Mouse (Mus musculus) heart, adult 2 months (tissue): ENCODE measurements at regions not wholly inside any gene's neighbourhood (a gene's known extent, or its start where the extent isn't known, plus 50 kb on each side); places are given as distances from the start of the nearest gene placed in this dataset.

Experiments
- DNase-seq, 2 experiments: peaks; one replicate each; pipeline ENCODE4 v3.0.0; 2021
- H3K27ac ChIP-seq: fragments of 200-600 bp; 2 replicates; pipeline ENCODE4 v1.8.1; 2022
- H3K27me3 ChIP-seq: fragments of 200-500 bp; 2 replicates; pipeline ENCODE4 v1.6.1; 2012; ENCODE audit warnings: mild to moderate bottlenecking, low read length, inconsistent platforms, mixed read lengths; ENCODE audit not compliant: control insufficient read depth, insufficient read depth
- H3K36me3 ChIP-seq: fragments of 200-500 bp; 2 replicates; pipeline ENCODE4 v1.6.1; 2012; ENCODE audit warnings: low read length, inconsistent platforms; ENCODE audit not compliant: control insufficient read depth, insufficient read depth
- H3K4me1 ChIP-seq: fragments of 200-500 bp; 2 replicates; pipeline ENCODE4 v1.6.1; 2011; ENCODE audit warnings: low read length; ENCODE audit not compliant: control insufficient read depth, insufficient read depth
- H3K4me3 ChIP-seq: fragments of 200-600 bp; 2 replicates; pipeline ENCODE4 v1.8.1; 2022
- H3K79me2 ChIP-seq: fragments of 200-500 bp; replicated peaks from 2 replicates; pipeline ENCODE4 v1.6.1; 2012; ENCODE audit warnings: mild to moderate bottlenecking, inconsistent platforms, low read length, moderate library complexity, mixed read lengths; ENCODE audit not compliant: control insufficient read depth, insufficient read depth
- H3K9ac ChIP-seq: fragments of 200-500 bp; 2 replicates; pipeline ENCODE4 v1.6.1; 2012; ENCODE audit warnings: low read depth, mild to moderate bottlenecking, control low read depth, inconsistent platforms, low read length, mixed read lengths
- CTCF ChIP-seq: fragments of 200-600 bp; IDR thresholded peaks from 2 replicates; pipeline ENCODE4 v1.8.1; 2022; ENCODE audit warnings: antibody characterized with exemption, mild to moderate bottlenecking, moderate library complexity
- EP300 ChIP-seq: fragments of 200-500 bp; IDR thresholded peaks from 2 replicates; pipeline ENCODE4 v1.6.1; 2011; ENCODE audit warnings: low read depth, low read length, control low read depth; ENCODE audit not compliant: insufficient read depth
- POLR2A ChIP-seq: fragments of 200-500 bp; IDR thresholded peaks from 2 replicates; pipeline ENCODE4 v1.6.1; 2011; ENCODE audit warnings: mild to moderate bottlenecking, low read depth, low read length, control low read depth; ENCODE audit not compliant: insufficient read depth
- WGBS: fragments of 180-500 bp; shearing (Covaris S2); methylation state at CpG from one replicate; pipeline ENCODE4 v1.1.7; 2018; 5-methylcytosine and 5-hydroxymethylcytosine counted together
- intact Hi-C: fragments of 180-260 bp; cut with DNase I; formaldehyde crosslinking; loops from one replicate; pipeline ENCODE4 v1.15.1; 2025

- no peaks in the 10 kb centered on the region for H3K79me2 ChIP-seq
- H3K27me3 ChIP-seq = no peaks in the 10 kb centered on the region
- intact Hi-C loops = no loop called here
- H3K4me3 ChIP-seq = no peak overlapping the region
- H3K9ac ChIP-seq = no peak overlapping the region
- TF ChIP-seq CTCF (no peak), EP300 (no peak)
- H3K4me1 ChIP-seq = peaks cover 13% of the 10 kb centered on the region
- H3K27ac ChIP-seq = no peak overlapping the region
- no peak for DNase-seq
- H3K36me3 ChIP-seq = no peaks in the 10 kb centered on the region
- WGBS = 100% methylated on average over 1 of the region's 1 CpGs
These were observed 77.1 kb upstream of the Mrps10 start for GRCm38 (mm10) chr17:47291558-47291957.

- TF ChIP-seq CTCF (no peak), EP300 (no peak), POLR2A (no peak)
- H3K27ac ChIP-seq = no peak overlapping the region
- whole genome bisulfite sequencing = 89% methylated on average over 10 of the region's 10 CpGs
- intact Hi-C loops = no loop called here
- H3K4me3 ChIP-seq = no peak overlapping the region
- no peak overlapping the region for H3K9ac ChIP-seq
- DNase-seq = no peak
- H3K36me3 ChIP-seq = no peaks in the 10 kb centered on the region
- H3K27me3 ChIP-seq = no peaks in the 10 kb centered on the region
- H3K79me2 ChIP-seq = no peaks in the 10 kb centered on the region
- no peaks in the 10 kb centered on the region for H3K4me1 ChIP-seq
These were observed 83.1 kb upstream of the Mrps10 start for GRCm38 (mm10) chr17:47285616-47286015.

GRCm38 (mm10) chr17:47284236-47284635 lies 84.5 kb upstream of the Mrps10 start:
- Histone ChIP-seq H3K4me3 (no peak overlapping the region), H3K27ac (no peak overlapping the region)
- TF ChIP-seq EP300 (no peak), CTCF (no peak), POLR2A (no peak)

GRCm38 (mm10) chr17:47283158-47283557 lies 85.5 kb upstream of the Mrps10 start:
- Histone ChIP-seq H3K4me1 (no peaks in the 10 kb centered on the region), H3K4me3 (no peak overlapping the region), H3K27me3 (no peaks in the 10 kb centered on the region), H3K79me2 (no peaks in the 10 kb centered on the region), H3K36me3 (no peaks in the 10 kb centered on the region), H3K27ac (no peak overlapping the region), H3K9ac (no peak overlapping the region)
- intact Hi-C loops = no loop called here
- TF ChIP-seq POLR2A = no peak
- no peak for TF ChIP-seq EP300
- no peak for DNase-seq
- 54% methylated on average over 4 of the region's 4 CpGs for WGBS

More at GRCm38 (mm10) chr17:47284236-47284635, 84.5 kb upstream of the Mrps10 start:
- WGBS = 86% methylated on average over 11 of the region's 11 CpGs
- intact Hi-C loops = no loop called here
- Histone ChIP-seq H3K9ac (no peak overlapping the region), H3K27me3 (no peaks in the 10 kb centered on the region), H3K36me3 (no peaks in the 10 kb centered on the region), H3K79me2 (no peaks in the 10 kb centered on the region), H3K4me1 (no peaks in the 10 kb centered on the region)
- DNase-seq = no peak

- 38% methylated on average over 3 of the region's 3 CpGs for WGBS
These were observed 86.2 kb upstream of the Mrps10 start for GRCm38 (mm10) chr17:47282476-47282875.

GRCm38 (mm10) chr17:47277890-47278289 lies 90.8 kb upstream of the Mrps10 start:
- intact Hi-C loops = no loop called here
- H3K27me3 ChIP-seq = no peaks in the 10 kb centered on the region
- no peak for DNase-seq

More at GRCm38 (mm10) chr17:47282476-47282875, 86.2 kb upstream of the Mrps10 start:
- no peak for DNase-seq
- intact Hi-C loops = no loop called here
- Histone ChIP-seq H3K9ac (no peak overlapping the region), H3K27me3 (no peaks in the 10 kb centered on the region), H3K79me2 (no peaks in the 10 kb centered on the region), H3K4me3 (no peak overlapping the region), H3K36me3 (no peaks in the 10 kb centered on the region), H3K4me1 (no peaks in the 10 kb centered on the region), H3K27ac (no peak overlapping the region)
- TF ChIP-seq CTCF (no peak), EP300 (no peak), POLR2A (no peak)

GRCm38 (mm10) chr17:47276639-47277038 lies 92.0 kb upstream of the Mrps10 start:
- TF ChIP-seq EP300 (no peak), POLR2A (no peak), CTCF (no peak)
- Histone ChIP-seq H3K4me1 (peaks cover 4% of the 10 kb centered on the region), H3K36me3 (no peaks in the 10 kb centered on the region), H3K27me3 (no peaks in the 10 kb centered on the region), H3K9ac (no peak overlapping the region), H3K4me3 (no peak overlapping the region), H3K27ac (no peak overlapping the region), H3K79me2 (no peaks in the 10 kb centered on the region)
- intact Hi-C loops = no loop called here
- DNase-seq = no peak
- 64% methylated on average over 6 of the region's 6 CpGs for WGBS

More at GRCm38 (mm10) chr17:47277890-47278289, 90.8 kb upstream of the Mrps10 start:
- H3K9ac ChIP-seq = no peak overlapping the region
- 84% methylated on average over 5 of the region's 5 CpGs for WGBS
- no peaks in the 10 kb centered on the region for H3K79me2 ChIP-seq
- no peak overlapping the region for H3K4me3 ChIP-seq
- TF ChIP-seq CTCF (no peak), POLR2A (no peak), EP300 (no peak)
- no peaks in the 10 kb centered on the region; the same call in 1 of the 2 replicates for H3K4me1 ChIP-seq
- no peaks in the 10 kb centered on the region for H3K36me3 ChIP-seq
- no peak overlapping the region for H3K27ac ChIP-seq
